Mouse (Mus musculus) brown adipose tissue, adult 24 weeks (tissue): ENCODE measurements around the gene Gm10354. TPM values are rescaled to one million over a fixed set of nuclear protein-coding genes. Genes with fewer than 3 reads are reported as not detected.
"Not testable (repeated sequence)": the region's sequence is repeated elsewhere in the genome, so short reads cannot be mapped to it uniquely, and the experiment has no call there.

Experiments used
- H3K27ac ChIP-seq: fragments of 200-500 bp; replicated peaks from 2 replicates; pipeline ENCODE4 v1.5.1; 2012; ENCODE audit warnings: low read depth, mild to moderate bottlenecking, low read length
- H3K4me1 ChIP-seq: fragments of 200-500 bp; 2 replicates; pipeline ENCODE4 v1.6.1; 2012; ENCODE audit warnings: low read length, mixed read lengths; ENCODE audit not compliant: control insufficient read depth, insufficient read depth, insufficient read length
- H3K4me3 ChIP-seq: fragments of 200-500 bp; 2 replicates; pipeline ENCODE4 v1.5.1; 2012; ENCODE audit warnings: low read depth, mild to moderate bottlenecking, low read length, moderate library complexity; ENCODE audit not compliant: insufficient read depth
- polyA plus RNA-seq: library from polyadenylated mRNA; stranded (reverse); fragments of >200 nt; gene quantifications from 2 replicates; pipeline ENCODE4 v1.2.4, GENCODE M21; 2012; ENCODE audit not compliant: missing spikeins, insufficient read depth, insufficient read length

The Gm10354 gene
- polyA plus RNA-seq = not detected in 2 replicates

DNA sequence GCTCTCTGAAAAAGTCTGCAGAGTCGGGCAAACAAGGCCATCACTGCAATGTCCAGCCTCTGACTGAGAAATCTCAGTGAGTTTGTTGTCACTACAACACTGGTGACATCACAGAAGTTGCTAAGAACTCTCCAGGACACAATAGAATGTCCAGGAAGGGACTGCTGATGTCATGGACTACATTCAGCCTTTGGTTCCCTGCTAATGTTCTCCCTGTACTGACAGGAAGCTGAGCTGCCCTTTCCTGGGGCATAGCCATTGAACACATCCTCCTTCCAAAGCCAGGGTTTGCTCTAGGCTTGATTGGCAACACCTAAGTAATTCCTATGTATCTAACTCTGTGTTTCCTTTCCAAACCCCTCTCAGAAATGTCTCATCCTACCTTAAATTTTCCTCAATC is at the start of gene Gm10354:
Gene Gm10354 (minus strand): TSS at position 101 of the 400 bp plus-strand sequence.
- H3K27ac ChIP-seq, H3K4me1 ChIP-seq, H3K4me3 ChIP-seq: not testable (repeated sequence)

- H3K4me3 ChIP-seq, H3K27ac ChIP-seq, H3K4me1 ChIP-seq: not testable (repeated sequence)
Observed at GRCm38 (mm10) chr5:15024316-15024715, 45.6 kb upstream of the Gm10354 start.

GRCm38 (mm10) chr5:15020067-15020466 is 41.3 kb upstream of the Gm10354 start:
- not testable (repeated sequence) for H3K4me3 ChIP-seq, H3K27ac ChIP-seq, H3K4me1 ChIP-seq

DNA sequence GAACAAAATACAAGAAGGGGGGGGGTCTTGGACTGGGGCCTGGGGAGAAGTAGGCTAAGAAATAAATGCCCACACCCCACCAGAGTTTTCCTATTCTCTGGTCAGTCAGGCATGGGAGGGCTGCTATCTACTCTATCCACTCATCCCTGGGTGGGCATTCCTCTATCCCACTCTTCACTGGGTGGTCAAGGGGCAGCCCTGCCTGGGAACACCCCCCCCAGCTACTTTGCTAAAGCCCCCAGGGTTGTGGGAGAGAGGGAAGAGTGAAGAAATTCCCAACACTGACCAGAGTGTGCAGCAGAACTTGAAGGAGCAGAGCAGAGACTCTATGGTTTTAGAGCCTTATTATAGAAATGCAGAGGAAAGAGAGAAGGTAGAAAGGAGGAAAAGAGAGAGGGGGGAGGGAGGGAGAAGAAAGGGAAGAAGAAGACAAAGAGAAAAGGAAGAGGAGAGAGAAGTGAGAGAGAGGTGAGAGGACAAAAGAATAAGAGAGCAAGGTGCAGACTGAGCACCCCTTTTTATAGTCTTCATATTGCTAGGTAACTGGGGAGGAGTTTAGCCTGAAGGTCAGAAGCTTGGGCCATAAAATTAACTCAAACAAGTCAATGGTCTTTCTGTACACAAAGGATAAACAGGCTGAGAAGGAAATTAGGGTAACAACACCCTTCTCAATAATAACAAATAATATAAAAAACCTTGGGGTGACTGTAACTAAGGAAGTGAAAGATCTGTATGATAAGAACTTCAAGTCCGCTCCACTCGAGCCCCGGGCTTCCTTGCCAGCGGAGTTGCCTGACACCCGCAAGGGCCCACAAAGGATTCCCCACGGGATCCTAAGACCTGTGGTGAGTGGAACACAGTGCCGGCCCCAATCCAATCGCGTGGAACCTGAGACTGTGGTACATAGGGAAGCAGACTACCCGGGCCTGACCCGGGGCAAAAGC is 32.2 kb upstream of the Gm10354 start:
- not testable (repeated sequence) for H3K4me3 ChIP-seq, H3K27ac ChIP-seq, H3K4me1 ChIP-seq

- H3K4me3 ChIP-seq, H3K4me1 ChIP-seq, H3K27ac ChIP-seq: not testable (repeated sequence)
Observed at GRCm38 (mm10) chr5:15006907-15007306, 28.2 kb upstream of the Gm10354 start.

DNA sequence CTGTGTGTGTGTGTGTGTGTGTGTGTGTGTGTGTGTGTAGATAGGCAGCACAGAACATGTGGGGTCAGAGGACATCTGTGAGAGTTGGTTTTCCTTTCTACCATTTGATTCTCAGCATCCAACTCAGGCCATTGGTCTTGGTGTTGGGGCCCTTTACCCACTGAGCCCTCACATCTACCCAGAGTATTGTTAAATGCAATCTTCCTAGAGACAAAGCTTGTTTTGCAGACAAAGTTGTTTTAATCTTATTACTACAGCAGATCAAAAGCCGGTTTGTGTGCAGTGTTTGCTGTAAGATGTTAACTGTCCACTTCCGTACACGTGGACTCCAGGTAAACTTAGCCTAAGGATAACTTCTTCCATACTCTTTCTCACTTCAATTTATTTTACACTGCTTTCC is 27.6 kb upstream of the Gm10354 start:
- not testable (repeated sequence) for H3K4me3 ChIP-seq, H3K27ac ChIP-seq, H3K4me1 ChIP-seq

GRCm38 (mm10) chr5:15005584-15005983 is 26.8 kb upstream of the Gm10354 start:
- not testable (repeated sequence) for H3K4me1 ChIP-seq, H3K27ac ChIP-seq, H3K4me3 ChIP-seq

DNA sequence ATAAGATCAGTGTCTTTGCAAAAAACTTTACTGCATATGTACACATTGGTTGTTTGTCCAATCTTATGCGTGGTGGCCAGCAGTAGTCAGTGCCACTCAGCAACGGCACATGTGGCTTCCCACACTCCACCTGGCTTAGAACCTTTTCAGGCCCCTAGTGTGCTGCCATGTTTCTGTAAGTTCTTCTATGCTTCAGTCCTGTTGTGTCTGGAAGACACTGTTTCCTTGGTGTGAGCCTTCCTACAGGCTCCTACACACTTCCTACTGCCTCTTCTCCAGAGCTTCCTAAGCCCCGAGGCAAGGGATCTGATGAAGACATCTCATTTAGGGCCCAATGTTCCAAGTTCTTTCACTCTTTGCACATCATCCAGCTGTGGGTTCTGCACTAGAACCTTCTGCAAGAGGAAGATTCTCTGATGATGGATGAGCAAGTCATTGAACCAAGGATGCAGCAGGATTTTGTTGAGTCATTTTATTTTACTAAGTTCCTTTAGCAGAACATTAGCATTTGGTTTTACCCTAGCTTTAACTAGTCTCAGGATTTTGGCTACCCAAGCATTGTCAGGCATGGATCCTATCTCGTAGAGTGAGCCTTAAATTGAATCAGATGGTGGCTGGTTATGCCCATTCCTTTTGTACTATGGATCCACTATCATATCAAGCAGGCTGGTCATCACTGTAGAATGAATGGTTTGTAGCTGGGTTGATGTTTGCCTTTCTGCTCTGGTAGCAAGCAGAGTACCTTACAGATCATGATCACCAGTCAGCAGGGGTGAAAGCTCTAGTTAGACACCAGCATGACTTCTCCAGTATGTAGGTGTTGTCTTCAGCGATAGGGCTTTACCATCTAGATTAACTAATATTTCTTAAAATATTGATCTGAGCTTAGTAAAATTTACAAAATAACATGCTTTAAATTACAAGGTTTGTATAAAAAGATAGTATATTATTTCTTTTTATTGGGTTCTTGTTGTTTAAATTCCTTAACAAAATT is 26.1 kb upstream of the Gm10354 start:
- H3K4me3 ChIP-seq, H3K4me1 ChIP-seq, H3K27ac ChIP-seq: not testable (repeated sequence)

GRCm38 (mm10) chr5:14998077-14998476 is 19.3 kb upstream of the Gm10354 start:
- H3K4me1 ChIP-seq, H3K4me3 ChIP-seq: not testable (repeated sequence)

DNA sequence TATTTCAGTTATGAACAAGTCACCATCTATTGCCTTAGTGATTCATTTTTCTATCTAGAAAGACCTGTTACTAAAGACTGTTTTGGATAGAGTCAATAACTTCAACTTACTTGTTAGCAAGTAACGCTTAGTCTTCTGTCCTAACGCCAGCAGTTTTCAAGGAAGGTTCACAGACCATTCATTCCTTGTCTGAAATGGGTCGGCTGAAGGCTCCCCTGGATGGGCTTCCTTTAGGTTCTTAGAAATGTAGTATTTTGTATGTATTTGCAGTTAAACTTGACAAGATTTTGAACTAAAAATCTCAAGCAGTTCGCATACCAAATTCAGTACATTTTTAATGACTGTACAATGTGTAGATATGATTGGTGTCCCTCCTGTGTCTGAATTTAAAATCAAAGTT is 18.8 kb upstream of the Gm10354 start:
- not testable (repeated sequence) for H3K4me3 ChIP-seq, H3K4me1 ChIP-seq, H3K27ac ChIP-seq

More at GRCm38 (mm10) chr5:14998077-14998476, 19.3 kb upstream of the Gm10354 start:
- not testable (repeated sequence) for H3K27ac ChIP-seq

DNA sequence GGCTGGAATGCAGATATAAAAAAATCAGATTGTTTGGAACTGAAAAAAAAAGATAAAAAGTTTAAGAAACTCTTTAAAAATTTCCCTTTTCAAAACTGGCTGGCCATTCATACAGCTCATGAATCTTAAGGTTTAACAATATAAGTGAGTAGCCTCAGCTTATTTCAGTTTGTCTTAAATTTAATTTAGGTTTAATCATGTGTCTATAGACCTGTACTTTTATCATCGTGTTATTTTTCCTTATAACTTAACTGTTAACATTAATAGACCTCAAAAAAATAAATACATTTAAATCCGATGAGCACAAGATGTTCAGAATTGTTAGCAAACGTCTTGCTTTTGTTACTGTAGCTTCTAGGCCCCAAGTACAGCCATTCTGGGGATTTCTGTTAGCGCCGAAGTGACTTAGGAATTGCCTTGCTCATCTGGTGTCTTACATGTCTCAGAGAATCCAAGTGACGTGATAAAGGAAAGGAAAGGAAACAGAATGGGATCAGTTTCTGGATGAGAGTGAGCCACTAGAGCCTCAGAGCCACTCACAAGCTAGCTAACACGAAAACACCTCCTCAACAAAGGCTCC is 18.0 kb upstream of the Gm10354 start:
- not testable (repeated sequence) for H3K4me3 ChIP-seq, H3K27ac ChIP-seq, H3K4me1 ChIP-seq

- H3K4me1 ChIP-seq, H3K27ac ChIP-seq, H3K4me3 ChIP-seq: not testable (repeated sequence)
Observed at GRCm38 (mm10) chr5:14994124-14994523, 15.4 kb upstream of the Gm10354 start.

DNA sequence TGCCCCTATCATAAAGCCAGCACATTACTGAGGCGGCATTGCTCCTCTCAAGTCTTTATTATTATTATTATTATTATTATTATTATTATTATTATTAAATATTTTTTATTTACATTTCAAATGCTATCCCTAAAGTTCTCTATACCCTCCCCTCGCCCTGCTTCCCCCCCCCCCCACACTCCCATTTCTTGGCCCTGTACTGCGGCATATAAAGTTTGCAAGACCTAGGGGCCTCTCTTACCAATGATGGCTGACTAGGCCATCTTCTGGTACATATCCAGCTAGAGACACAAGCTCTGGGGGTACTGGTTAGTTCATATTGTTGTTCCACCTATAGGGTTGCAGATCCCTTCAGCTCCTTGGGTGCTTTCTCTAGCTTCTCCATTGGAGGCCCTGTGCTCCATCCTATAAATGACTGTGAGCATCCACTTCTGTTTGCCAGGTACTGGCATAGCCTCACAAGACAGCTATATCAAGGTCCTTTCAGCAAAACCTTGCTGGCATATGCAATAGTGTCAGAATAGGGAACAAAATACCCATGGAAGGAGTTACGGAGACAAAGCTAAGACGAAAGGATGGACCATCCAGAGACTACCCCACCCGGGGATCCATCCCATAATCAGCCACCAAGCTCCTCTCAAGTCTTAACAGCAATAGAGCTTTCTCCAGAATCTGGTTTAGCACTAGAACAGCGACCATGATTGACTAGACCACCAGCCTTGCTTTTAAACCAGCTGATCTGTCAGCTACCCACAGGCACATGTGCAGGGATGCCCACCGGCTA is 11.8 kb upstream of the Gm10354 start:
- H3K27ac ChIP-seq, H3K4me1 ChIP-seq, H3K4me3 ChIP-seq: not testable (repeated sequence)

GRCm38 (mm10) chr5:14986649-14987387 is 8.1 kb upstream of the Gm10354 start:
- not testable (repeated sequence) for H3K4me1 ChIP-seq, H3K27ac ChIP-seq, H3K4me3 ChIP-seq
